Mouse (Mus musculus): ENCODE data around the gene Col6a2.

The Col6a2 gene

DNA sequence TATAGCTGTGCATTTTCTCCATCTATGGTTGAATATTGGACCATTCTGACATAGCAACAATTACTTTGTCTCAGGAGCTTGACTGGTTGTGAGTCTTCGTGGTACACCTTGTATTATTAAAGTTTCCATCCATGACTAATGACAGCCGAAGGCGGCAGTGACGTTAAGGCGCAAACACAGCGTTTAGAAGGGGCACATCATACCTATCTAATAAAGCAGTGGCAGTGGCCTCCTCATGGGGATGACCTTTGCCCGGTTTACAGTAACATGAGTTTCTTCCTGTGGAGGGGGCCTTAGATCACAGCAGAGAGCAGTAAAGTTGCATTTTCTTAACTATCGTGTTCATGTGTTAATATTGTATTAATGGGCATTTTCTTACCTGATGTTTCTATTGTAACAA lies 75.2 kb downstream of the Col6a2 start:
- no peak for DNase-seq (ENCODE audit: low spot score)

DNA sequence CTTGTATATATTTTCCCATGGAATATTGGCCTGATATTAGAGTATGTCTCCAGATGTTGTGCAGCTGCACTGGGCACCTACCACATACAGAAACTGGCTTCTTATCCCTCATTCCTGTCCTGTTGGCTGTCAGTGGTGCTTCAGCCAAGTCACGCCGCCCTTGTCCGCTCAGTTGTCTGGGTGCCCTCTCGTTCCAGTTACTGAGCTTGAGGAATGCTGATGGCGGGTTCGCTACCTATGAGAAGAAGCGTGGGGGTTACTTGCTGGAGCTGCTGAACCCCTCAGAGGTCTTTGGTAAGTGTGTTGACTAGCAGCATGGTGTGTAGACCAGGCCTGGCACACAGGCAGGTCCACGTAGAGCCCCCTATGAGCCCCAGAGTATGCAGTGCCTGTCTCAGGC lies 76.9 kb downstream of the Col6a2 start:
- no peak for DNase-seq (ENCODE audit: low spot score)

All from ovary, postnatal 36 days (tissue).